Mouse (Mus musculus) ES-E14 (cell line): ENCODE measurements around the gene Olfr1152. TPM values are rescaled to one million over a fixed set of nuclear protein-coding genes. Genes with fewer than 3 reads are reported as not detected.

Experiments
- DNase-seq: peaks from one replicate; pipeline ENCODE4 v3.0.0-alpha.2; 2013; ENCODE audit warnings: low read depth, low spot score
- H3K27ac ChIP-seq: 2 replicates; pipeline ENCODE4 v1.5.1; 2012; ENCODE audit warnings: low read depth, mild to moderate bottlenecking, low read length, moderate library complexity, mixed read lengths; ENCODE audit not compliant: poor library complexity, insufficient read depth, severe bottlenecking
- H3K36me3 ChIP-seq: 2 replicates; pipeline ENCODE4 v1.6.1; 2012; ENCODE audit warnings: mild to moderate bottlenecking, low read length, moderate library complexity, mixed read lengths; ENCODE audit not compliant: control insufficient read depth, poor library complexity, insufficient read depth, severe bottlenecking
- H3K4me1 ChIP-seq, 2 experiments: fragments of 150-350 bp in 1 of 2; sonication (generic) in 1 of 2; 2 replicates each; pipeline ENCODE4 v1.6.1; 2012; ENCODE audit warnings: low read length in 2 of 2, mild to moderate bottlenecking in 1 of 2, mixed read lengths in 1 of 2; ENCODE audit not compliant: control insufficient read depth in 2 of 2, insufficient read depth in 2 of 2, poor library complexity in 1 of 2
- H3K4me3 ChIP-seq, 2 experiments: fragments of 150-350 bp in 1 of 2; sonication (generic) in 1 of 2; 2 replicates each; pipeline ENCODE4 v1.5.1; 2012; ENCODE audit warnings: low read length in 2 of 2, low read depth in 1 of 2, mild to moderate bottlenecking in 1 of 2, mixed read lengths in 1 of 2; ENCODE audit not compliant: insufficient read depth in 1 of 2, poor library complexity in 1 of 2, severe bottlenecking in 1 of 2
- H3K9ac ChIP-seq: 2 replicates; pipeline ENCODE4 v1.6.1; 2012; ENCODE audit warnings: low read depth, mild to moderate bottlenecking, low read length, mixed read lengths; ENCODE audit not compliant: poor library complexity, insufficient read depth, severe bottlenecking
- H3K9me3 ChIP-seq: fragments of 150-350 bp; sonication (generic); 2 replicates; pipeline ENCODE4 v1.6.1; 2012; ENCODE audit warnings: low read depth, mild to moderate bottlenecking, low read length; ENCODE audit not compliant: control insufficient read depth, insufficient read depth
- CHD2 ChIP-seq: IDR thresholded peaks from 2 replicates; pipeline ENCODE4 v1.6.1; 2014; ENCODE audit warnings: mild to moderate bottlenecking, low read depth, low read length, inconsistent platforms
- HCFC1 ChIP-seq: IDR thresholded peaks from 2 replicates; pipeline ENCODE4 v1.6.1; 2012; ENCODE audit warnings: low read length, inconsistent platforms, borderline replicate concordance; ENCODE audit not compliant: insufficient read depth
- MAFK ChIP-seq: IDR thresholded peaks from 2 replicates; pipeline ENCODE4 v1.6.1; 2014; ENCODE audit warnings: mild to moderate bottlenecking, low read depth, low read length, inconsistent platforms; ENCODE audit not compliant: insufficient read depth
- ZC3H11A ChIP-seq: IDR thresholded peaks from 2 replicates; pipeline ENCODE4 v1.6.1; 2012; ENCODE audit warnings: low read depth, mild to moderate bottlenecking, inconsistent platforms, low read length, borderline replicate concordance
- ZNF384 ChIP-seq: IDR thresholded peaks from 2 replicates; pipeline ENCODE4 v1.6.1; 2012; ENCODE audit warnings: low read depth, low read length, inconsistent platforms
- in situ Hi-C, 2 experiments: fragments of 600-800 bp; cut with MboI; formaldehyde crosslinking; loops; one replicate each; pipeline ENCODE4 v1.15.1; 2025; ENCODE audit warnings: low sequenced_read_pairs in 2 of 2, inconsistent platforms in 1 of 2; ENCODE audit not compliant: unreplicated experiment in 2 of 2
- total RNA-seq: library from RNA; depleted of rRNA; stranded (reverse); fragments of 300-350 nt; gene quantifications from 2 replicates; pipeline ENCODE4 v1.2.3, GENCODE M21; 2012; rRNA removed

The Olfr1152 gene
- total RNA-seq, 1 experiment: not detected

DNA sequence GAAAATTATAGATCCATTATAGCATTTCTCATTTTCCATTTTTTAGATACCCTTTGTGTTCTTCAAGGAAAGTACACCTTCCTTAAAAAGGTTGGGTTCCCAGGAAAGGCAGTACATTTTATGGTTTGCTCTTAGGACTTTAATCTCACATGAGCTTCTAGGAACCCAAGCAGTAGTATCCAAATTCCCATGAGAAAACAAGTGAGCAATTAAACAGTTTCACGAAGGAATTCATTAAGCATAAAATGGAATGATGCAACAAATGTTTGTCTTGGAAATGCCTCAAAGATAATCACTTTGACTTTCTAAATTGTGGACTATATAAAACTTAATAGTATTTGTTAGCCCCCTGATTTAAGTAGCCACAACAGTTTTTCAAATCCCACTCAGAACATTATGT, 38.8 kb downstream of the Olfr1152 start, which contains the start of gene Olfr1154:
Gene Olfr1154, minus strand, starts transcription at position 101 of the 400 bp plus-strand sequence.
- no peaks in the 10 kb centered on the region for H3K4me1 ChIP-seq
- no peak for DNase-seq
- no peaks in the 10 kb centered on the region for H3K36me3 ChIP-seq
- H3K9ac ChIP-seq: no peak within 1 kb of the TSS
- no peak for TF ChIP-seq ZNF384
- TF ChIP-seq HCFC1: no peak
- no peak for TF ChIP-seq MAFK
- TF ChIP-seq CHD2: no peak
- TF ChIP-seq ZC3H11A: no peak
- no peak within 1 kb of the TSS for H3K27ac ChIP-seq
- no peaks in the 10 kb centered on the region; the same call in 1 of the 2 replicates for H3K9me3 ChIP-seq
- in situ Hi-C loops: no loop called here
- no peak within 1 kb of the TSS for H3K4me3 ChIP-seq

Other genes starting within 250 kb of the Olfr1152 start
- not detected in 2 replicates for gene Olfr1131, start 239.4 kb upstream of the Olfr1152 start, total RNA-seq
- gene Olfr1132, start 229.0 kb upstream of the Olfr1152 start, total RNA-seq: not detected in 2 replicates
- not detected in 2 replicates for gene Olfr1133, start 219.1 kb upstream of the Olfr1152 start, total RNA-seq
- not detected in 2 replicates for gene Olfr1134, start 208.0 kb upstream of the Olfr1152 start, total RNA-seq
- gene Olfr1135, start 192.8 kb upstream of the Olfr1152 start, total RNA-seq: not detected in 2 replicates
- not detected in 2 replicates for gene Olfr1136, start 172.5 kb upstream of the Olfr1152 start, total RNA-seq
- not detected in 2 replicates for gene Olfr1137, start 153.3 kb upstream of the Olfr1152 start, total RNA-seq
- gene Olfr1138, start 126.5 kb upstream of the Olfr1152 start, total RNA-seq: not detected in 2 replicates
- not detected in 2 replicates for gene Olfr1140, start 122.7 kb upstream of the Olfr1152 start, total RNA-seq
- gene Olfr1141, start 112.5 kb upstream of the Olfr1152 start, total RNA-seq: not detected in 2 replicates
- gene Olfr152, start 87.0 kb upstream of the Olfr1152 start, total RNA-seq: not detected in 2 replicates
- gene Olfr1143, start 65.9 kb upstream of the Olfr1152 start, total RNA-seq: not detected in 2 replicates
- not detected in 2 replicates for gene Olfr1145, start 56.7 kb upstream of the Olfr1152 start, total RNA-seq
- gene Olfr1148, start 36.0 kb upstream of the Olfr1152 start, total RNA-seq: not detected in 2 replicates
- not detected in 2 replicates for gene Olfr1150-ps1, start 22.5 kb upstream of the Olfr1152 start, total RNA-seq
- not detected in 2 replicates for gene Olfr1151, start 10.6 kb upstream of the Olfr1152 start, total RNA-seq
- gene Olfr1153, start 28.5 kb downstream of the Olfr1152 start, total RNA-seq: not detected in 2 replicates
- not detected in 2 replicates for gene Olfr1154, start 38.7 kb downstream of the Olfr1152 start, total RNA-seq
- not detected in 2 replicates for gene Olfr1155, start 78.6 kb downstream of the Olfr1152 start, total RNA-seq
- gene Olfr1156, start 86.6 kb downstream of the Olfr1152 start, total RNA-seq: not detected in 2 replicates
- gene Olfr1157, start 101.8 kb downstream of the Olfr1152 start, total RNA-seq: not detected in 2 replicates
- not detected in 2 replicates for gene Olfr74, start 108.2 kb downstream of the Olfr1152 start, total RNA-seq
- gene Olfr1158, start 123.6 kb downstream of the Olfr1152 start, total RNA-seq: not detected in 2 replicates
- not detected in 2 replicates for gene Olfr1160, start 141.8 kb downstream of the Olfr1152 start, total RNA-seq
- gene Olfr1161, start 156.3 kb downstream of the Olfr1152 start, total RNA-seq: not detected in 2 replicates
- gene Olfr73, start 171.2 kb downstream of the Olfr1152 start, total RNA-seq: not detected in 2 replicates
- gene Olfr1162, start 184.6 kb downstream of the Olfr1152 start, total RNA-seq: not detected in 2 replicates
- gene Olfr1163, start 205.3 kb downstream of the Olfr1152 start, total RNA-seq: not detected in 2 replicates
- gene Olfr1164, start 227.5 kb downstream of the Olfr1152 start, total RNA-seq: not detected in 2 replicates